Mouse (Mus musculus) right cerebral cortex, postnatal 25 days (tissue): Measurements from ENCODE around the gene Bcr.
A peak's percentile ranks its signal among the peaks of the same experiment; 100 is the strongest.

Experiments
- DNase-seq: peaks from one replicate; pipeline ENCODE4 v3.0.0; 2022

Gene Bcr

GRCm38 (mm10) chr10:75191647-75192046 lies 131.3 kb downstream of the Bcr start:
- DNase-seq = no peak

- DNase-seq = no peak
These were observed 137.4 kb downstream of the Bcr start for GRCm38 (mm10) chr10:75197817-75198216.

GRCm38 (mm10) chr10:75200733-75201132 lies 140.3 kb downstream of the Bcr start:
- DNase-seq = no peak

- no peak for DNase-seq
These were observed 145.8 kb downstream of the Bcr start for GRCm38 (mm10) chr10:75206192-75206591.

- DNase-seq = no peak
These were observed 150.4 kb downstream of the Bcr start for GRCm38 (mm10) chr10:75210841-75211240.

- DNase-seq = peak; percentile 97
These were observed 151.6 kb downstream of the Bcr start, which contains the start of gene Specc1l for GRCm38 (mm10) chr10:75211807-75212645. Specc1l (plus strand) TSS chr10:75212073.

- DNase-seq = peak; percentile 10
These were observed 152.6 kb downstream of the Bcr start for GRCm38 (mm10) chr10:75212981-75213380.

- DNase-seq = no peak
These were observed 160.3 kb downstream of the Bcr start for GRCm38 (mm10) chr10:75220722-75221121.

GRCm38 (mm10) chr10:75221936-75222610 lies 161.7 kb downstream of the Bcr start:
- no peak for DNase-seq

- no peak for DNase-seq
These were observed 162.2 kb downstream of the Bcr start for GRCm38 (mm10) chr10:75222611-75222998.

- DNase-seq = no peak
These were observed 163.8 kb downstream of the Bcr start for GRCm38 (mm10) chr10:75224154-75224553.

- no peak for DNase-seq
These were observed 164.2 kb downstream of the Bcr start for GRCm38 (mm10) chr10:75224630-75225029.

- DNase-seq = no peak
These were observed 167.0 kb downstream of the Bcr start for GRCm38 (mm10) chr10:75227381-75227780.

- DNase-seq = no peak
These were observed 170.2 kb downstream of the Bcr start for GRCm38 (mm10) chr10:75230572-75230971.

- no peak for DNase-seq
These were observed 171.5 kb downstream of the Bcr start for GRCm38 (mm10) chr10:75231876-75232275.

GRCm38 (mm10) chr10:75232612-75233155 lies 172.3 kb downstream of the Bcr start:
- DNase-seq = no peak

- no peak for DNase-seq
These were observed 173.1 kb downstream of the Bcr start for GRCm38 (mm10) chr10:75233489-75233888.
